Mouse (Mus musculus) ES-Bruce4 (cell line): ENCODE data around the gene Snx12. TPM values are rescaled to one million over a fixed set of nuclear protein-coding genes. Genes with fewer than 3 reads are reported as not detected.
A peak's percentile ranks its signal among the peaks of the same experiment; 100 is the strongest.

Experiments used
- H3K27ac ChIP-seq: 2 replicates; pipeline ENCODE4 v1.5.1; 2012; ENCODE audit warnings: low read length, inconsistent platforms; ENCODE audit not compliant: insufficient read depth
- H3K27me3 ChIP-seq: 2 replicates; pipeline ENCODE4 v1.6.1; 2012; ENCODE audit warnings: mild to moderate bottlenecking, low read length, inconsistent platforms; ENCODE audit not compliant: control insufficient read depth, poor library complexity, insufficient read depth, severe bottlenecking
- H3K36me3 ChIP-seq: 2 replicates; pipeline ENCODE4 v1.6.1; 2012; ENCODE audit warnings: inconsistent platforms, mild to moderate bottlenecking, low read length, moderate library complexity; ENCODE audit not compliant: control insufficient read depth, poor library complexity, insufficient read depth, severe bottlenecking
- H3K4me1 ChIP-seq: one replicate; pipeline ENCODE4 v1.8.1; 2011; ENCODE audit warnings: low read length; ENCODE audit not compliant: control insufficient read depth, insufficient read depth
- H3K4me3 ChIP-seq: 2 replicates; pipeline ENCODE4 v1.5.1; 2011; ENCODE audit warnings: low read depth, mild to moderate bottlenecking, low read length
- H3K9ac ChIP-seq: 2 replicates; pipeline ENCODE4 v1.6.1; 2012; ENCODE audit warnings: low read depth, mild to moderate bottlenecking, inconsistent platforms; ENCODE audit not compliant: poor library complexity, severe bottlenecking
- H3K9me3 ChIP-seq: replicated peaks from 2 replicates; pipeline ENCODE4 v1.6.1; 2012; ENCODE audit warnings: mild to moderate bottlenecking, low read length, inconsistent platforms; ENCODE audit not compliant: control insufficient read depth, poor library complexity, insufficient read depth, severe bottlenecking
- CTCF ChIP-seq: IDR thresholded peaks from one replicate; pipeline ENCODE4 v1.8.1; 2011; ENCODE audit warnings: low read depth, low read length
- EP300 ChIP-seq: IDR thresholded peaks from 2 replicates; pipeline ENCODE4 v1.6.1; 2011; ENCODE audit warnings: low read depth, low read length; ENCODE audit not compliant: insufficient read depth
- POLR2A ChIP-seq: IDR thresholded peaks from one replicate; pipeline ENCODE4 v1.8.1; 2011; ENCODE audit warnings: low read length; ENCODE audit not compliant: insufficient read depth
- polyA plus RNA-seq: library from polyadenylated mRNA; stranded (reverse); fragments of >200 nt; gene quantifications from 2 replicates; pipeline ENCODE4 v1.2.4, GENCODE M21; 2011; ENCODE audit warnings: low read depth; ENCODE audit not compliant: missing spikeins, insufficient read depth, insufficient read length

The Snx12 gene
- polyA plus RNA-seq, 1 experiment: 49.9 TPM

DNA sequence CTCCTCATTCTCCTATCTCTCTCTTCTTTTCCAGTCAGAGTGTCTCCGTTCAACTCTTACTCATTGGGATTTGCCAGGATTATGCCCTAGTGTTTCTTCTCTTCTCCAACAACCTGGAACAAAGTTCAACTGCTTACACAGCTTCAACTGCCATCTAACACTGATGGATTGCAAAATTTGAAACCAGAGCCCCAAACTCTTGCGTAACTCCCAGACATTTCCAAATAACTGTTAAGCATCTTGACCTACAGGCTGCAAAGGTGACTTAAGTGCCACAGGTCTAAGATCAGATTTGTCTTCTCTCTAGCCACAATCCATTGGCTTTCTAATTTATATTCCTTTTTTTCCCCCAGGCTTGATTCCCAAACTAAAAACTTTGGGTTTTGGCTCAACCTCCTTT is 64.9 kb downstream of the Snx12 start:
- no peak overlapping the region for H3K9ac ChIP-seq
- H3K27ac ChIP-seq: no peak overlapping the region
- H3K4me3 ChIP-seq: no peak overlapping the region
- TF ChIP-seq CTCF (no peak), EP300 (no peak)
- no peaks in the 10 kb centered on the region for H3K4me1 ChIP-seq
- no peaks in the 10 kb centered on the region for H3K9me3 ChIP-seq
- H3K36me3 ChIP-seq: no peaks in the 10 kb centered on the region
- no peaks in the 10 kb centered on the region for H3K27me3 ChIP-seq

DNA sequence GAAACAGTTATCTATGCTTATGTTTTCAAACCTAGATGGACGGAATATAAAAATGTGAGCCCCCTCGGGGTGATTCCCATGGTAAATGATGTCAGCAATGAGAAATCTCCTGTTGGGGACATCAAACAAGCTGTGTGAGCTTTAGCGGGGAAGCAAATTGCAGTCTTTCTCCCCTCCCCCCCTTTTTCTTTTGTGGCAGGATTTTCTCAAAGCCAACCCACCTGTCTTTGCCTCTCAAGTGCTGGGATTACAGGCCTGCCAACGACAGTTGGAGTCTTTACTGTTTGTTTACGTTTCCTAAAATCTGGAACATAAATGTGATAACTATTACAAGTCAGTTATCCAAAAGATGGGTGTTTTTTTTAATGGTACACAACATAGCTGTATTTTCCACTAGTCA is 66.0 kb downstream of the Snx12 start:
- no peaks in the 10 kb centered on the region for H3K9me3 ChIP-seq
- no peaks in the 10 kb centered on the region for H3K27me3 ChIP-seq
- H3K4me1 ChIP-seq: no peaks in the 10 kb centered on the region
- H3K4me3 ChIP-seq: no peak overlapping the region
- H3K36me3 ChIP-seq: no peaks in the 10 kb centered on the region
- TF ChIP-seq CTCF: no peak
- TF ChIP-seq POLR2A: no peak
- no peak for TF ChIP-seq EP300
- no peak overlapping the region for H3K27ac ChIP-seq
- H3K9ac ChIP-seq: no peak overlapping the region

GRCm38 (mm10) chrX:101147506-101147905 is 74.9 kb downstream of the Snx12 start:
- Histone ChIP-seq H3K27me3 (no peaks in the 10 kb centered on the region), H3K9ac (no peak overlapping the region), H3K4me3 (no peak overlapping the region), H3K27ac (no peak overlapping the region), H3K36me3 (no peaks in the 10 kb centered on the region), H3K9me3 (no peaks in the 10 kb centered on the region), H3K4me1 (no peaks in the 10 kb centered on the region)
- no peak for TF ChIP-seq POLR2A
- no peak for TF ChIP-seq EP300
- TF ChIP-seq CTCF: no peak

DNA sequence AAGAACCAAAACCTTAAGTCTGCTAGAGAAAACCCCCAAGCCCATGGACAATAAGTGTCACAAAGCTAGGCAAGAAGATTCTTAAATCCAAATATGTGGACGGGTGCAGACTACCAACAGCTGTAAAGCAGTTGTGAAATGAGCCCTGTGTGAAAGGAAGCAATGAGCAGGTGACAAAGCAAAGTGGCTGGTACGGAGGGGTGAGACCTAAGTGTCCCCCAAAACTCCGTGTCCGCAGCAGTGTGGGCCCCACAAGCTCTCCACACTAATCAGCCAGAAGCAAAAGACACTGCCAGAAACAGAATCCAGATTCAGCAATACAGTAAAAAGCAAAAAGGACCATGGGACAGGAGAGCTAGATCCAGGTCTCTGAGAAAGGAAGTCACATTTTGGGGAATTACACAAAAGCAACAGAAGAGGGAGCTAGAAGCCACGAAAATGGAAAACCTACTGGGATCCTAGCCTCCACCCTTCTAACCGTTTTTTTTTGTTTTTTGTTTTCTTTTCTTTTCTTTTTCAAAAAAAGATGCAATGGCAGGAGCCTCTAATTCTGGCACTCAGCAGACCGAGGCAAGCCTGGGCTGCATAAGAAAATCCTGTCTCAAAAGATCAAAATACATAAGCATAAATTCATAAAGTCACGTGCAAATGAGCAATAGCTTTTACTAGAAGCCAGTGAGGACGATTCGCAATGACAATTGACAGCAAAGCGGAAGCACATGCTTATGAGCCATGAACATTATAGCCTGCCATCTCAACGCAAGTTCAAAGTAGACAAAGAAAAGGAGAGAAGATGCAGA is 90.2 kb downstream of the Snx12 start:
- TF ChIP-seq CTCF (peak; percentile 1), EP300 (no peak), POLR2A (no peak)
- H3K4me3 ChIP-seq: no peak overlapping the region
- H3K27me3 ChIP-seq: no peaks in the 10 kb centered on the region
- H3K9ac ChIP-seq: no peak overlapping the region
- no peaks in the 10 kb centered on the region for H3K9me3 ChIP-seq
- H3K36me3 ChIP-seq: no peaks in the 10 kb centered on the region
- H3K4me1 ChIP-seq: no peaks in the 10 kb centered on the region
- no peak overlapping the region for H3K27ac ChIP-seq

- H3K27ac ChIP-seq: no peak overlapping the region
- H3K27me3 ChIP-seq: no peaks in the 10 kb centered on the region
- peaks cover 2% of the 10 kb centered on the region for H3K4me1 ChIP-seq
- H3K9me3 ChIP-seq: no peaks in the 10 kb centered on the region
- no peak overlapping the region for H3K9ac ChIP-seq
- no peaks in the 10 kb centered on the region for H3K36me3 ChIP-seq
- no peak overlapping the region for H3K4me3 ChIP-seq
- TF ChIP-seq POLR2A (no peak), EP300 (no peak), CTCF (no peak)
Observed at GRCm38 (mm10) chrX:101131001-101131400, 91.4 kb downstream of the Snx12 start.

- no peaks in the 10 kb centered on the region for H3K27me3 ChIP-seq
- no peaks in the 10 kb centered on the region for H3K36me3 ChIP-seq
- H3K4me1 ChIP-seq: peaks cover 2% of the 10 kb centered on the region
- TF ChIP-seq POLR2A (no peak), EP300 (no peak), CTCF (no peak)
- H3K27ac ChIP-seq: no peak overlapping the region
- H3K4me3 ChIP-seq: no peak overlapping the region
- no peaks in the 10 kb centered on the region for H3K9me3 ChIP-seq
- no peak overlapping the region for H3K9ac ChIP-seq
Observed at GRCm38 (mm10) chrX:101128559-101128958, 93.8 kb downstream of the Snx12 start.
